7 mouse cellular contexts compared by ENCODE assay signal in genomic region chr14:103011782-103012181, GRCm38 (mm10). TPM values are rescaled to one million over a fixed set of nuclear protein-coding genes. Genes with fewer than 3 reads are reported as not detected.
DNase-seq lines count a peak whose midpoint lies in the region; TF ChIP-seq lines count a peak whose summit lies in the region.

No protein-coding gene starts in this region.

- intact Hi-C loops in left cerebral cortex, postnatal 10 days (cut with DNase I): loop anchor here (5.0 to 10.0 kb wide), 3 partner anchors 41 to 523 kb away; partner anchors contain the start of gene Fbxl3

- no peak overlapping the region for H3K27ac ChIP-seq in cortical plate, adult 2 months (ENCODE audit: insufficient read depth, low read length)
- no peak overlapping the region for H3K27ac ChIP-seq in spleen, adult 2 months (ENCODE audit: insufficient read depth, low read length)

- peak; percentile 94 for TF ChIP-seq CTCF in E14TG2a.4 (conservative IDR thresholded peaks at IDR 0.05; ENCODE audit: low read length)
- peak; percentile 76 for TF ChIP-seq CTCF in cortical plate, adult 2 months (IDR thresholded peaks at IDR 0.05; ENCODE audit: extremely low read depth, insufficient read depth, low read length)
- TF ChIP-seq CTCF in spleen, adult 2 months (IDR thresholded peaks at IDR 0.05; ENCODE audit: extremely low read depth, insufficient read depth, insufficient read length, insufficient replicate concordance): peak; percentile 72; the same call in 1 of the 2 replicates

- peaks cover 8% of the 10 kb centered on the region for H3K27me3 ChIP-seq in E14TG2a.4 (ENCODE audit: insufficient read depth, low read length)
- H3K27me3 ChIP-seq in spleen, adult 2 months (ENCODE audit: control insufficient read depth, insufficient read depth, low read length): 0 out of 2 replicates have a peak, but pooled peaks cover 1% of the 10 kb centered on the region

- no peaks in the 10 kb centered on the region; the same call in 1 of the 2 replicates for H3K4me1 ChIP-seq in E14TG2a.4 (replicated peaks; ENCODE audit: low read depth, low read length)
- no peaks in the 10 kb centered on the region for H3K4me1 ChIP-seq in cortical plate, adult 2 months (ENCODE audit: control insufficient read depth, insufficient read depth, low read length)
- H3K4me1 ChIP-seq in spleen, adult 2 months (ENCODE audit: control insufficient read depth, insufficient read depth, insufficient read length): no peaks in the 10 kb centered on the region

- H3K9me3 ChIP-seq in E14TG2a.4 (ENCODE audit: low read length): no peaks in the 10 kb centered on the region

- TF ChIP-seq POLR2A in cortical plate, adult 2 months (IDR thresholded peaks at IDR 0.05; ENCODE audit: extremely low read depth, insufficient read depth, low read length): no peak
- no peak for TF ChIP-seq POLR2A in spleen, adult 2 months (IDR thresholded peaks at IDR 0.05; ENCODE audit: low read depth, low read length)

- no peak overlapping the region for H3K4me3 ChIP-seq in E14TG2a.4 (replicated peaks; ENCODE audit: low read length)
- H3K4me3 ChIP-seq in cortical plate, adult 2 months (ENCODE audit: insufficient read depth, low read length): no peak overlapping the region
- no peak overlapping the region for H3K4me3 ChIP-seq in spleen, adult 2 months (ENCODE audit: extremely low read depth, insufficient read depth, insufficient read length)

- 25% methylated on average over 5 of the region's 5 CpGs for WGBS in spleen, adult 2 months

- peak; percentile 25 for DNase-seq in kidney, adult 18-20 months
- no peak for DNase-seq in kidney, adult 11 months
- DNase-seq in A20 (ENCODE audit: low read depth, low spot score): peak; percentile 91
- DNase-seq in left cerebral cortex, postnatal 10 days (ENCODE audit: extremely low spot score in 1 of 2, low spot score in 2 of 2): peak; percentile 32 to 54
- peak; percentile 44 to 45 for DNase-seq in spleen, adult 2 months (ENCODE audit: low read depth in 1 of 2, low spot score in 2 of 2)

- H3K36me3 ChIP-seq in E14TG2a.4 (ENCODE audit: insufficient read depth, low read length): no peaks in the 10 kb centered on the region
- H3K36me3 ChIP-seq in spleen, adult 2 months (ENCODE audit: control insufficient read depth, insufficient read depth, low read length): no peaks in the 10 kb centered on the region

RNA-seq across cellular contexts. Expression of gene Kctd12, which starts 29.3 kb away (rescaled TPM):
- polyA plus RNA-seq in cortical plate, adult 2 months (2012; rRNA removed): 20.9 and 22.8 TPM in 2 replicates
- total RNA-seq in left cerebral cortex, postnatal 10 days (2021): 10 to 100 TPM; 59.3 to 62.0 TPM
- polyA plus RNA-seq in spleen, adult 2 months (2012; rRNA removed): 36.4 and 60.3 TPM in 2 replicates

RNA-seq across cellular contexts. Expression of gene Acod1, which starts 35.0 kb away (rescaled TPM):
- 0.04 and 0.06 TPM in 2 replicates for polyA plus RNA-seq in cortical plate, adult 2 months (2012; rRNA removed)
- not detected for total RNA-seq in left cerebral cortex, postnatal 10 days (2021)
- 0.15 and 0.22 TPM in 2 replicates for polyA plus RNA-seq in spleen, adult 2 months (2012; rRNA removed)

RNA-seq across cellular contexts. Expression of gene Cln5, which starts 58.2 kb away (rescaled TPM):
- polyA plus RNA-seq in cortical plate, adult 2 months (2012; rRNA removed): 12.2 and 13.2 TPM in 2 replicates
- 1 to 10 TPM; 5.9 to 6.0 TPM for total RNA-seq in left cerebral cortex, postnatal 10 days (2021)
- polyA plus RNA-seq in spleen, adult 2 months (2012; rRNA removed): 11.9 and 19.7 TPM in 2 replicates
